Mouse (Mus musculus) kidney, embryonic 15.5 days (tissue): Measurements from ENCODE around the gene Tnfsf15. TPM values are rescaled to one million over a fixed set of nuclear protein-coding genes. Genes with fewer than 3 reads are reported as not detected.

Source experiments
- polyA plus RNA-seq: library from polyadenylated mRNA; unstranded; fragments of >200 nt; fragmentation: Nextera tagmentation; extraction: Ambion mirVana; gene quantifications from 2 replicates; pipeline ENCODE4 v1.2.1, GENCODE M21; 2015

Gene Tnfsf15
- polyA plus RNA-seq, 1 experiment from 2014 or later = 0.92 TPM

Other genes with a start within 250 kb of the Tnfsf15 start
- 5.1 and 6.1 TPM in 2 replicates for gene Whrn, start 249.1 kb downstream of the Tnfsf15 start, polyA plus RNA-seq
- 287 and 307 TPM in 2 replicates for gene Atp6v1g1, start 200.3 kb downstream of the Tnfsf15 start, polyA plus RNA-seq
- 5.9 and 7.8 TPM in 2 replicates for gene Tmem268, start 186.3 kb downstream of the Tnfsf15 start, polyA plus RNA-seq
- not detected in 2 replicates for gene Gm11213, start 139.9 kb downstream of the Tnfsf15 start, polyA plus RNA-seq
- not detected in 2 replicates for gene Tex48, start 122.7 kb downstream of the Tnfsf15 start, polyA plus RNA-seq
- not detected in 2 replicates for gene Gm11214, start 81.7 kb downstream of the Tnfsf15 start, polyA plus RNA-seq
- not detected in 2 replicates for gene Tnfsf8, start 116.2 kb upstream of the Tnfsf15 start, polyA plus RNA-seq